Mouse (Mus musculus) liver, postnatal 0 days (tissue): ENCODE measurements around the gene Gm9774.

ENCODE experiments used
- CTCF ChIP-seq: sonication (generic); IDR thresholded peaks from 2 replicates; pipeline ENCODE4 v1.5.1; 2016; ENCODE audit warnings: antibody characterized with exemption, low read depth
- EP300 ChIP-seq: IDR thresholded peaks from 2 replicates; pipeline ENCODE4 v1.6.1; 2016; ENCODE audit warnings: antibody characterized with exemption, low read depth, mild to moderate bottlenecking

DNA sequence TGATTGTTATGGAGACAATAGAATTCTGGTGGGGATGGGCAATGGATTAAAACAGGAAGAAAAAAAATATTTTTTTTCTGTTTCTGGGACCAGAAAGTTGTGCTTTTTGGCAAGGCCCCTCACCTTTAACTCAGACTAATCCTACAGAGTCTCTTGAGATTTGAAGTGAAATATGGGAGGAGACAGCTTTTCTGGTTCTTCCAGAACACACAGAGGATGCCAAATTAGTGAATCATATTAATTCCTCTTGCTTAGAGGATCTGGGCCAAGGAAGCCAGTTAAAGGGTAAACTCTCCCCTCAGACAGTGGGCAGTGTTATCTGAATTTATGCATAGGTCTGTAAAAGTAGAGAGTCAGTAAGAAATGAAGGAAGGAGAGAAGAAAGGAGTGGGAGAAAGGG lies 38.2 kb upstream of the Gm9774 start:
- no peak for TF ChIP-seq CTCF
- no peak for TF ChIP-seq EP300
